Mouse (Mus musculus) midbrain, embryonic 10.5 days (tissue): ENCODE measurements around the gene Tnrc18. TPM values are rescaled to one million over a fixed set of nuclear protein-coding genes. Genes with fewer than 3 reads are reported as not detected.
A peak's percentile ranks its signal among the peaks of the same experiment; 100 is the strongest.

Experiments
- DNase-seq: peaks from one replicate; pipeline ENCODE4 v3.0.0-alpha.2; 2017; ENCODE audit warnings: low spot score
- H3K27ac ChIP-seq: fragments of 300-500 bp; sonication (generic); replicated peaks from 2 replicates; pipeline ENCODE4 v1.5.1; 2016; ENCODE audit warnings: mild to moderate bottlenecking
- H3K27me3 ChIP-seq: fragments of 300-500 bp; sonication (generic); 2 replicates; pipeline ENCODE4 v1.6.1; 2016; ENCODE audit warnings: low read depth, mild to moderate bottlenecking; ENCODE audit not compliant: poor library complexity, severe bottlenecking
- H3K36me3 ChIP-seq: fragments of 300-500 bp; sonication (generic); 2 replicates; pipeline ENCODE4 v1.6.1; 2016; ENCODE audit warnings: mild to moderate bottlenecking, moderate library complexity
- H3K4me1 ChIP-seq: fragments of 300-500 bp; sonication (generic); 2 replicates; pipeline ENCODE4 v1.6.1; 2016
- H3K4me3 ChIP-seq: fragments of 300-500 bp; sonication (generic); 2 replicates; pipeline ENCODE4 v1.5.1; 2016; ENCODE audit warnings: mild to moderate bottlenecking, moderate library complexity
- H3K9me3 ChIP-seq: fragments of 300-500 bp; sonication (generic); replicated peaks from 2 replicates; pipeline ENCODE4 v1.6.1; 2016; ENCODE audit warnings: mild to moderate bottlenecking
- WGBS: fragments of 180-500 bp; shearing (Covaris S2); methylation state at CpG from one replicate; pipeline ENCODE4 v1.1.7; 2016; 5-methylcytosine and 5-hydroxymethylcytosine counted together
- polyA plus RNA-seq: library from polyadenylated mRNA; unstranded; fragments of >200 nt; fragmentation: Nextera tagmentation; extraction: Ambion mirVana; gene quantifications from 2 replicates; pipeline ENCODE4 v1.2.1, GENCODE M21; 2016

Tnrc18 gene
- polyA plus RNA-seq, 1 experiment from 2014 or later, result 18.7 TPM

DNA sequence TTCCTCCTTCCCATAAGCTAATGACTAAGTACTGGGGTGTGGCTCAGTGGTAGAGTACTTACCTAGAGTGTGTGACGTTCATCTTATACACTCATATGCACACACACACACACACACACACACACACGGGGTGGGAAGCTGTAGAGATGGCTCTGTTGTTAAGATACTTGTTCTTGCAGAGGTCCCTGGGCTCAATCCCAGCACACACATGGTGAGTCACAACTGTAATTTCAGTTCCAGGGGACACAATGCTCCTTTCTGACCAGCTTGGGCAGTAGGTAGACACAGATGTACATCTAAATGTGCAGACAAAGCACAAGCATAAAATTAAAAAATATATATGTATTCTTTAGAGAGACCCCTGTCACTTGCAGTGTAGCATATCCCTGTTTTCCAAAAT, 119.7 kb downstream of the Tnrc18 start:
- WGBS, result 70% methylated on average over 2 of the region's 2 CpGs
- peaks cover 28% of the 10 kb centered on the region for H3K4me1 ChIP-seq
- DNase-seq, result no peak
- peaks cover 39% of the 10 kb centered on the region for H3K27me3 ChIP-seq
- H3K9me3 ChIP-seq, result no peaks in the 10 kb centered on the region
- no peak overlapping the region for H3K4me3 ChIP-seq
- no peak overlapping the region for H3K27ac ChIP-seq
- no peaks in the 10 kb centered on the region for H3K36me3 ChIP-seq

DNA sequence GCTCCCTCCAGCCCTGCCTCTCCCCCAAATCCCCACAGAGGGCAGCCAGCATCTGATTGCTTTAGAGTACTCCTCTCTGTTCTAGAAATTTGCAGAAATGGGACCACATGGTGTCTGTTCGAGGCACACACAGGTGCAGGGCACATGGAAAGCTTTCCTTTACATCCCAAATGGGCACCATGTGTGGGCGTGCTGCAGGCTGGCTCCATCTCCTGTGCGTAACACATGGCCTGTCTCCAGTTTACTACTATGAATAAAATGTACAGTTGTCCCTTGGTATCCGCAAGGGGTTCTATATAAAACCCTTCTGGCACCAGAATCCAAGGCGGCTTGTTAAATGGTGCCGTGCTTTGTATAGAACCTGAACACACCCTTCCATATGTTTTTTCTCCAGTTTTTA, 120.6 kb downstream of the Tnrc18 start:
- WGBS, result 90% methylated on average over 6 of the region's 6 CpGs
- Histone ChIP-seq H3K9me3 (no peaks in the 10 kb centered on the region), H3K4me1 (peaks cover 23% of the 10 kb centered on the region), H3K27ac (no peak overlapping the region), H3K36me3 (no peaks in the 10 kb centered on the region), H3K4me3 (no peak overlapping the region), H3K27me3 (peaks cover 33% of the 10 kb centered on the region)
- no peak for DNase-seq

DNA sequence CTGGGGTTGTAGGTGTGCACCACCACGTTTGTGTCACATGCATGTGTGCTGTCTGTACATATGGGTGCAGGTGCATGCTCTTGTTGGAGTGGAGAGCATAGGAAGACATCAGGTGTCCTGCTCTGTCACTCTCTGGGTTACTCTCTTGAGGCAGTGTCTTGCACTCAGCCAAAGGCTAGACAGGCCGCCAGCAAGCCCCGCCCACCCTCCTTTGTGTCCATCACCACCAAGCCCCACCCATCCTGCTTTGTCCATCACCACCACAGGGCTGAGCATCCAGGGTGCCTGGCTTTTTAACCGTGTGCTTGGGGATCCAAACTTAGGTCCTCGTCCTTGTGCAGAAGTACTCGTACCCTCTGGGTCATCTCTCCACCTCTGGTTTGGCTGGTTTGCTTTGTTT, 121.2 kb downstream of the Tnrc18 start:
- Histone ChIP-seq H3K27ac (no peak overlapping the region), H3K4me1 (peaks cover 17% of the 10 kb centered on the region), H3K27me3 (peaks cover 29% of the 10 kb centered on the region), H3K4me3 (no peak overlapping the region), H3K36me3 (no peaks in the 10 kb centered on the region), H3K9me3 (no peaks in the 10 kb centered on the region)
- DNase-seq, result no peak
- 27% methylated on average over 6 of the region's 6 CpGs for WGBS

GRCm38 (mm10) chr5:142694627-142695340, 122.7 kb downstream of the Tnrc18 start:
- Histone ChIP-seq H3K27ac (no peak overlapping the region), H3K9me3 (no peaks in the 10 kb centered on the region), H3K27me3 (peaks cover 22% of the 10 kb centered on the region), H3K4me3 (no peak overlapping the region), H3K4me1 (peaks cover 14% of the 10 kb centered on the region; the same call in 1 of the 2 replicates), H3K36me3 (no peaks in the 10 kb centered on the region)
- DNase-seq, result peak; percentile 51
- WGBS, result 10% methylated on average over 12 of the region's 12 CpGs

GRCm38 (mm10) chr5:142693738-142694430, 123.6 kb downstream of the Tnrc18 start:
- Histone ChIP-seq H3K36me3 (no peaks in the 10 kb centered on the region), H3K27ac (no peak overlapping the region), H3K4me1 (peaks cover 24% of the 10 kb centered on the region), H3K4me3 (no peak overlapping the region), H3K9me3 (no peaks in the 10 kb centered on the region), H3K27me3 (peaks cover 17% of the 10 kb centered on the region; the same call in 1 of the 2 replicates)
- DNase-seq, result no peak
- whole genome bisulfite sequencing, result 64% methylated on average over 8 of the region's 8 CpGs

GRCm38 (mm10) chr5:142692971-142693737, 124.3 kb downstream of the Tnrc18 start:
- no peaks in the 10 kb centered on the region for H3K9me3 ChIP-seq
- H3K4me1 ChIP-seq, result peaks cover 31% of the 10 kb centered on the region
- no peak for DNase-seq
- H3K36me3 ChIP-seq, result no peaks in the 10 kb centered on the region
- H3K4me3 ChIP-seq, result no peak overlapping the region
- H3K27ac ChIP-seq, result no peak overlapping the region
- peaks cover 17% of the 10 kb centered on the region; the same call in 1 of the 2 replicates for H3K27me3 ChIP-seq
- WGBS, result 74% methylated on average over 12 of the region's 12 CpGs

DNA sequence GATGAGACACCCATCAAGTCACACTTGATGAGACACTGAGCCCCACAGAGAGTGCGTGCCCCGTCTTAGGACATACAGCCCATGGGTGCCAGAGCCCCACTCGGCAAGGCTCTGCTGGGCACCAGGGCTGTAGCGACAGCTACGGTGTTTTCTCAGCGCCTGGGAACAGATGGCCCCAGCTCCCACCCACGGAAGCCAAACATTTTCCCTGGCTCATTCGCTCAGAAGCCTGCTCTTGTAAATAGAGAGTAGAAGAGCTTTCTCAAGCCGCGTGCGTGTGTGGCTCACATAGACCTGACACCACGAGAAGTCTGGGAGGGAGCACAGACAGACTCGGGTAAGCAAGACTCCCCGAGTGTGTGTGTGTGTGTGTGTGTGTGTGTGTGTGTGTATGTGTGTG, 125.2 kb downstream of the Tnrc18 start, which contains the start of gene Slc29a4:
TSS of gene Slc29a4 (plus strand) at position 265 of the 400 bp plus-strand sequence.
- Histone ChIP-seq H3K4me3 (no peak within 1 kb of the TSS), H3K27ac (no peak within 1 kb of the TSS), H3K27me3 (peaks cover 17% of the 10 kb centered on the region; the same call in 1 of the 2 replicates), H3K4me1 (peaks cover 31% of the 10 kb centered on the region), H3K36me3 (no peaks in the 10 kb centered on the region), H3K9me3 (no peaks in the 10 kb centered on the region)
- 75% methylated on average over 14 of the region's 14 CpGs for WGBS
- DNase-seq, result no peak

- Histone ChIP-seq H3K36me3 (no peaks in the 10 kb centered on the region), H3K4me3 (no peak overlapping the region), H3K27me3 (peaks cover 17% of the 10 kb centered on the region; the same call in 1 of the 2 replicates), H3K4me1 (peaks cover 31% of the 10 kb centered on the region), H3K9me3 (no peaks in the 10 kb centered on the region), H3K27ac (no peak overlapping the region)
- WGBS, result 89% methylated on average over 3 of the region's 3 CpGs
- DNase-seq, result no peak
Observed at GRCm38 (mm10) chr5:142690343-142690742, 127.1 kb downstream of the Tnrc18 start.

- DNase-seq, result no peak
- Histone ChIP-seq H3K4me1 (peaks cover 26% of the 10 kb centered on the region), H3K27ac (no peak overlapping the region), H3K27me3 (peaks cover 8% of the 10 kb centered on the region; the same call in 1 of the 2 replicates), H3K9me3 (no peaks in the 10 kb centered on the region), H3K36me3 (no peaks in the 10 kb centered on the region), H3K4me3 (no peak overlapping the region)
- WGBS, result 27% methylated on average over 6 of the region's 6 CpGs
Observed at GRCm38 (mm10) chr5:142688866-142689265, 128.6 kb downstream of the Tnrc18 start.

DNA sequence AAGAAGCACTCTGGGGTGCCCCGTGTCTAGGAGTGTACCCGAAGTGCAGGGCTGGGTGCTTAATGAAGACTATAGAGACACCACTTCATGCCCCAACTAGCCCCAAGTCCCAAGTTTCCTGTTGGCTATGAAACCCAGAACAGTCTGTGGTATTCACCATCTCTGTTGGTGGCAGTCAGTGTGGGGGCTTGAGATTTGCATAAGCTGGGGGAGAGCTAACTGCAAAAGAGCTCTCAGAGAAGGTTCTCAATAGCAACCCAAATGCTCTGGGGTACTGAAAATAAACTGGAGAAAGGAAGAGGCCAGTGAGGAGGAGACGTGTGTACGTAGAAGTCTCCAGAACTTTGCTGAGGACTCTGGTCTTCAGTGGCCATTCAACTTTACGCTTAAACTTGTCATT, 134.9 kb downstream of the Tnrc18 start:
- 85% methylated on average over 5 of the region's 5 CpGs for WGBS
- no peak overlapping the region for H3K4me3 ChIP-seq
- peaks cover 6% of the 10 kb centered on the region for H3K9me3 ChIP-seq
- H3K27me3 ChIP-seq, result no peaks in the 10 kb centered on the region
- H3K27ac ChIP-seq, result no peak overlapping the region
- H3K4me1 ChIP-seq, result peaks cover 10% of the 10 kb centered on the region
- DNase-seq, result no peak
- no peaks in the 10 kb centered on the region for H3K36me3 ChIP-seq

DNA sequence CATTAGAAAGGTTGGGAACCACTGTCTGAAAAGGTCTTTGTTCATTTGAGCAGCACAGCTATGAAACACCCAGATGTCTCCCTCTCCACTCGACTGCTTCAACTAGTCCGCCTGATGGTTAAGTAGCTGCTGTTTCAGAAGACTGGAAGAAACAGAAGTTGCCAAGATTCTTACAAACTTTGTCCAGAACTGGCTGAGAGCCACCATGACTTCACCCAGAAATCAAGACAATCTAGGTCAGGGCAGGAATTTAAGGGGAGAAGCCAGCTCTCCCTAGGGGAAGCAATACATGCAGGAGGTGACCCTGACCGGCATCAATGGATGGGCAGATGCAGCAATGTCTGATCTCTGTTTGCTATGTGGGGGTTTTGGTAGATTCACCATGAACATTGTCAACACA, 135.6 kb downstream of the Tnrc18 start:
- DNase-seq, result no peak
- Histone ChIP-seq H3K27ac (no peak overlapping the region), H3K27me3 (no peaks in the 10 kb centered on the region), H3K4me1 (peaks cover 10% of the 10 kb centered on the region), H3K9me3 (peaks cover 6% of the 10 kb centered on the region), H3K36me3 (no peaks in the 10 kb centered on the region), H3K4me3 (no peak overlapping the region)
- 96% methylated on average over 3 of the region's 3 CpGs for WGBS

- Histone ChIP-seq H3K4me1 (peaks cover 10% of the 10 kb centered on the region), H3K27ac (no peak overlapping the region), H3K9me3 (peaks cover 6% of the 10 kb centered on the region), H3K27me3 (no peaks in the 10 kb centered on the region), H3K36me3 (no peaks in the 10 kb centered on the region), H3K4me3 (no peak overlapping the region)
- 83% methylated on average over 1 of the region's 1 CpGs for WGBS
- no peak for DNase-seq
Observed at GRCm38 (mm10) chr5:142679065-142679464, 138.4 kb downstream of the Tnrc18 start.
